Mouse (Mus musculus) CH12.LX (cell line): ENCODE measurements around the gene Prdx4. TPM values are rescaled to one million over a fixed set of nuclear protein-coding genes. Genes with fewer than 3 reads are reported as not detected.

Experiments
- DNase-seq: peaks from one replicate; pipeline ENCODE4 v3.0.0-alpha.2; 2013; ENCODE audit errors: extremely low read depth
- H3K27ac ChIP-seq: 2 replicates; pipeline ENCODE4 v1.5.1; 2012; ENCODE audit warnings: low read depth, mild to moderate bottlenecking, control low read depth, moderate library complexity; ENCODE audit not compliant: insufficient read depth
- H3K27me3 ChIP-seq: replicated peaks from 2 replicates; pipeline ENCODE3; 2012; ENCODE audit warnings: inconsistent platforms
- H3K36me3 ChIP-seq, 2 experiments: replicated peaks in 1 of 2; 2 replicates each; pipeline versions ENCODE3 to v1.6.1; 2012; ENCODE audit warnings: inconsistent platforms in 1 of 2, low read length in 1 of 2, mild to moderate bottlenecking in 1 of 2, mixed read lengths in 1 of 2, moderate library complexity in 1 of 2; ENCODE audit not compliant: control insufficient read depth in 1 of 2, insufficient read depth in 1 of 2
- H3K4me1 ChIP-seq, 2 experiments: 2 replicates each; pipeline ENCODE4 v1.6.1; 2012; ENCODE audit warnings: inconsistent platforms in 1 of 2, moderate library complexity in 1 of 2; ENCODE audit not compliant: insufficient read depth in 2 of 2, control insufficient read depth in 1 of 2
- H3K4me2 ChIP-seq: 2 replicates; pipeline ENCODE4 v1.6.1; 2012; ENCODE audit warnings: low read depth, mild to moderate bottlenecking, control low read depth; ENCODE audit not compliant: poor library complexity, insufficient read depth, severe bottlenecking
- H3K4me3 ChIP-seq, 3 experiments: fragments of 150-350 bp in 1 of 3; sonication (generic) in 1 of 3; replicated peaks in 1 of 3; 2 replicates each; pipeline versions ENCODE3 to v1.5.1; 2011 to 2012; ENCODE audit warnings: low read depth in 2 of 3, low read length in 2 of 3, mild to moderate bottlenecking in 2 of 3, moderate library complexity in 2 of 3, control low read depth in 1 of 3, improper control_type of control experiment in 1 of 3, inconsistent platforms in 1 of 3, mixed read lengths in 1 of 3; ENCODE audit not compliant: poor library complexity in 1 of 3
- H3K79me2 ChIP-seq: replicated peaks from 2 replicates; pipeline ENCODE4 v1.6.1; 2012; ENCODE audit warnings: mild to moderate bottlenecking, moderate library complexity; ENCODE audit not compliant: control insufficient read depth, poor library complexity, insufficient read depth, severe bottlenecking; ENCODE audit errors: extremely low read depth
- H3K9ac ChIP-seq: 2 replicates; pipeline ENCODE4 v1.6.1; 2012; ENCODE audit warnings: low read depth, mild to moderate bottlenecking, control low read depth, moderate library complexity; ENCODE audit not compliant: insufficient read depth
- H3K9me3 ChIP-seq: replicated peaks from 2 replicates; pipeline ENCODE3; 2012; ENCODE audit warnings: low read length, inconsistent platforms, mixed read lengths
- BHLHE40 ChIP-seq: IDR thresholded peaks from 2 replicates; pipeline ENCODE4 v1.6.1; 2011; ENCODE audit warnings: mild to moderate bottlenecking, low read depth, low read length, improper control_type of control experiment
- CHD2 ChIP-seq: IDR thresholded peaks from 2 replicates; pipeline ENCODE4 v1.6.1; 2011; ENCODE audit warnings: low read length, improper control_type of control experiment
- CTCF ChIP-seq, 2 experiments: IDR thresholded peaks in 1 of 2; conservative IDR thresholded peaks in 1 of 2; 2 replicates each; pipeline ENCODE4 v1.5.1; 2011 to 2012; ENCODE audit warnings: low read depth in 2 of 2, low read length in 2 of 2, improper control_type of control experiment in 1 of 2, inconsistent platforms in 1 of 2, mild to moderate bottlenecking in 1 of 2, moderate library complexity in 1 of 2
- E2F4 ChIP-seq: IDR thresholded peaks from 2 replicates; pipeline ENCODE4 v1.6.1; 2011; ENCODE audit warnings: low read depth, low read length, improper control_type of control experiment; ENCODE audit not compliant: insufficient replicate concordance
- ELF1 ChIP-seq: IDR thresholded peaks from 2 replicates; pipeline ENCODE4 v1.6.1; 2014; ENCODE audit warnings: low read depth, mild to moderate bottlenecking, inconsistent platforms, low read length, improper control_type of control experiment
- EP300 ChIP-seq: IDR thresholded peaks from 2 replicates; pipeline ENCODE4 v1.6.1; 2011; ENCODE audit warnings: low read length, improper control_type of control experiment
- ETS1 ChIP-seq: conservative IDR thresholded peaks from 2 replicates; pipeline ENCODE4 v1.6.1; 2012; ENCODE audit warnings: low read depth, mild to moderate bottlenecking, inconsistent platforms, low read length, improper control_type of control experiment, moderate library complexity
- HCFC1 ChIP-seq: IDR thresholded peaks from 2 replicates; pipeline ENCODE4 v1.6.1; 2012; ENCODE audit warnings: low read depth, mild to moderate bottlenecking, inconsistent platforms, low read length, improper control_type of control experiment
- IRF4 ChIP-seq: IDR thresholded peaks from 2 replicates; pipeline ENCODE4 v1.6.1; 2014; ENCODE audit warnings: low read depth, mild to moderate bottlenecking, inconsistent platforms, low read length, improper control_type of control experiment
- JUN ChIP-seq: IDR thresholded peaks from 2 replicates; pipeline ENCODE4 v1.6.1; 2011; ENCODE audit warnings: low read depth, mild to moderate bottlenecking, low read length, improper control_type of control experiment, moderate library complexity; ENCODE audit not compliant: insufficient read depth
- KAT2A ChIP-seq: IDR thresholded peaks from 2 replicates; pipeline ENCODE4 v1.6.1; 2012; ENCODE audit warnings: low read length, improper control_type of control experiment, inconsistent platforms; ENCODE audit not compliant: insufficient replicate concordance
- MAFK ChIP-seq: IDR thresholded peaks from 2 replicates; pipeline ENCODE4 v1.6.1; 2011; ENCODE audit warnings: low read length, improper control_type of control experiment; ENCODE audit not compliant: insufficient replicate concordance
- MAX ChIP-seq: IDR thresholded peaks from 2 replicates; pipeline ENCODE4 v1.6.1; 2011; ENCODE audit warnings: low read length, improper control_type of control experiment
- MAZ ChIP-seq: IDR thresholded peaks from 2 replicates; pipeline ENCODE4 v1.6.1; 2012; ENCODE audit warnings: low read depth, mild to moderate bottlenecking, inconsistent platforms, low read length, improper control_type of control experiment, moderate library complexity
- MEF2A ChIP-seq: IDR thresholded peaks from 2 replicates; pipeline ENCODE4 v1.6.1; 2014; ENCODE audit warnings: low read depth, mild to moderate bottlenecking, inconsistent platforms, low read length, improper control_type of control experiment, borderline replicate concordance
- MXI1 ChIP-seq: IDR thresholded peaks from 2 replicates; pipeline ENCODE4 v1.6.1; 2011; ENCODE audit warnings: mild to moderate bottlenecking, low read depth, low read length, improper control_type of control experiment
- MYC ChIP-seq: IDR thresholded peaks from 2 replicates; pipeline ENCODE4 v1.6.1; 2011; ENCODE audit warnings: low read depth, mild to moderate bottlenecking, improper control_type of control experiment, low read length
- NELFE ChIP-seq: IDR thresholded peaks from 2 replicates; pipeline ENCODE4 v1.6.1; 2011; ENCODE audit warnings: low read depth, low read length, improper control_type of control experiment
- NRF1 ChIP-seq: IDR thresholded peaks from 2 replicates; pipeline ENCODE4 v1.6.1; 2014; ENCODE audit warnings: low read depth, mild to moderate bottlenecking, inconsistent platforms, low read length, improper control_type of control experiment, moderate library complexity
- PAX5 ChIP-seq: IDR thresholded peaks from 2 replicates; pipeline ENCODE4 v1.6.1; 2012; ENCODE audit warnings: low read length, inconsistent platforms, mixed read lengths
- POLR2A ChIP-seq: IDR thresholded peaks from 2 replicates; pipeline ENCODE4 v1.6.1; 2011; ENCODE audit warnings: low read depth, mild to moderate bottlenecking, improper control_type of control experiment, low read length
- POLR2AphosphoS2 ChIP-seq: IDR thresholded peaks from 2 replicates; pipeline ENCODE4 v1.6.1; 2011; ENCODE audit warnings: low read depth, low read length, improper control_type of control experiment
- RAD21 ChIP-seq: IDR thresholded peaks from 2 replicates; pipeline ENCODE4 v1.6.1; 2011; ENCODE audit warnings: low read depth, mild to moderate bottlenecking, low read length, improper control_type of control experiment, moderate library complexity
- RCOR1 ChIP-seq: conservative IDR thresholded peaks from 2 replicates; pipeline ENCODE4 v1.6.1; 2012; ENCODE audit warnings: low read depth, mild to moderate bottlenecking, inconsistent platforms, low read length, improper control_type of control experiment
- SIN3A ChIP-seq: IDR thresholded peaks from 2 replicates; pipeline ENCODE4 v1.6.1; 2012; ENCODE audit warnings: low read length, improper control_type of control experiment, inconsistent platforms
- TBP ChIP-seq: conservative IDR thresholded peaks from 2 replicates; pipeline ENCODE4 v1.6.1; 2011; ENCODE audit warnings: low read depth, low read length, improper control_type of control experiment
- TCF12 ChIP-seq: IDR thresholded peaks from 2 replicates; pipeline ENCODE4 v1.6.1; 2014; ENCODE audit warnings: low read depth, mild to moderate bottlenecking, inconsistent platforms, low read length, improper control_type of control experiment
- USF1 ChIP-seq: IDR thresholded peaks from 2 replicates; pipeline ENCODE4 v1.6.1; 2014; ENCODE audit warnings: low read depth, mild to moderate bottlenecking, inconsistent platforms, low read length, improper control_type of control experiment
- USF2 ChIP-seq: conservative IDR thresholded peaks from 2 replicates; pipeline ENCODE4 v1.6.1; 2011; ENCODE audit warnings: low read depth, low read length, improper control_type of control experiment
- ZC3H11A ChIP-seq: IDR thresholded peaks from 2 replicates; pipeline ENCODE4 v1.6.1; 2012; ENCODE audit warnings: low read depth, mild to moderate bottlenecking, inconsistent platforms, low read length, improper control_type of control experiment
- ZKSCAN1 ChIP-seq: IDR thresholded peaks from 2 replicates; pipeline ENCODE4 v1.6.1; 2012; ENCODE audit warnings: low read depth, inconsistent platforms, low read length, improper control_type of control experiment, borderline replicate concordance
- ZMIZ1 ChIP-seq: IDR thresholded peaks from 2 replicates; pipeline ENCODE4 v1.6.1; 2012; ENCODE audit warnings: low read depth, mild to moderate bottlenecking, inconsistent platforms, low read length, improper control_type of control experiment
- ZNF384 ChIP-seq: IDR thresholded peaks from 2 replicates; pipeline ENCODE4 v1.6.1; 2012; ENCODE audit warnings: low read depth, low read length, improper control_type of control experiment, inconsistent platforms
- dilution Hi-C: fragments of 300-500 bp; cut with MboI; formaldehyde crosslinking; loops from 2 replicates; pipeline ENCODE4 v1.14.3; 2020; ENCODE audit warnings: low sequenced_read_pairs; ENCODE audit not compliant: extremely low pct_unique_long_range_greater_than_20kb, extremely low pct_ligation_motif_present
- in situ Hi-C: fragments of 300-500 bp; cut with MboI; formaldehyde crosslinking; loops from 3 replicates; pipeline ENCODE4 v1.14.3; 2019; ENCODE audit warnings: low sequenced_read_pairs, low pct_ligation_motif_present, low pct_unique_long_range_greater_than_20kb, mixed read lengths
- polyA plus RNA-seq: library from polyadenylated mRNA; unstranded; fragments of >175 nt; gene quantifications from 2 replicates; pipeline ENCODE4 v1.2.1, GENCODE M21; 2012; ENCODE audit warnings: low read depth; ENCODE audit not compliant: insufficient read length
- total RNA-seq, 2 experiments: library from RNA; depleted of rRNA; stranded (reverse); fragments of 300-350 nt in 1 of 2; fragments of >200 nt in 1 of 2; gene quantifications; 2 replicates each; pipeline ENCODE4 v1.2.3; 2012 to 2014

The Prdx4 gene
- total and polyA plus RNA-seq, 3 experiments, result 87.3 to 208 (median 194) TPM

DNA sequence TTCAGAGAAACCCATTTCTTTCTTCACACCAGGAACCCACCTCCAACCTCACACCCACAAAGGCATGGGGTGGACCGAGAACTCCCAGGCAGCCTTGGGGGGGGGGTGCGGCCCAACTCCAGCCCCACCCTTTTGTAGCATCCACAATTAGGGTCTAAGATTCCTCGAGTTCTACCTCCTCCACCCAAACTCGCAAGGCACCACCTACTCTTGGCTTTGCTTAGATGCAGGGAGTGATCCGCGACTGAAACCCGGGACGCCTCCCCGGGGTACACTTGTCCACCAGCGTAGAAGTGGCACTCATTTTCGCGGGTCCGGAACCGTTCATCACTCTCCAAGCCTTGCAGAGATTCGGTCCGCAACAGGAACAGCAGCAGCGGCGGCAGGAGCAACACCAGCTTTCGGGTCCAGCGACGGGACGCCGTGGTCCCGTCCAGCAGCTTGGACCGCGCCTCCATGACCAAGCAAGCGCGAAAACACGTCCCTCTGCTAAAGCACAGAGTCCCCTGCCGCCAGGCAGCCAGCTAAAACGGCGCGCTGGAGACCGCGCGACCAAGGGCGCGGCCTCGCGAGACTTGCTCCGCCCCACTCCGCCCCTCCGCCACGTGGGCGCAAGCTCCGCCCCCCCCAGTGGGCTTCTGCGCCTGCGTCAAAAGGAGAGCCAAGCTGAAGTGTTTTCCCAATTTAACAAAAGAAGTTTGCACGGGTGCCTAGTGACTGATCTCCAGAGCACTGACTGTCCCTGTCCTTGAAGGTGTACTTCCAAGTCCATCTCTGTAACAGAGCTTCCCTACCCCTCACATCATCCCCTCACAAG lies 2.4 kb downstream of the Prdx4 start:
- TF ChIP-seq TBP, result no peak
- peak; percentile 46; the same call in 1 of the 2 replicates for TF ChIP-seq POLR2AphosphoS2
- no peak for TF ChIP-seq RCOR1
- TF ChIP-seq E2F4, result peak; percentile 51; the same call in 1 of the 2 replicates
- no peak for TF ChIP-seq JUN
- no peak for TF ChIP-seq ELF1
- peak; percentile 79 for TF ChIP-seq USF1
- TF ChIP-seq NRF1, result peak; percentile 74
- peak; percentile 53; the same call in 1 of the 2 replicates for TF ChIP-seq MYC
- no peak for TF ChIP-seq ETS1
- TF ChIP-seq RAD21, result no peak
- TF ChIP-seq NELFE, result peak; percentile 65; the same call in 1 of the 2 replicates
- TF ChIP-seq EP300, result no peak
- TF ChIP-seq ZMIZ1, result no peak
- no peak for TF ChIP-seq PAX5
- TF ChIP-seq MAX, result peak; percentile 77
- TF ChIP-seq BHLHE40, result no peak
- peak; percentile 83 for TF ChIP-seq POLR2A
- peak; percentile 50 for TF ChIP-seq HCFC1
- peak; percentile 26; the same call in 1 of the 2 replicates for TF ChIP-seq MXI1
- TF ChIP-seq USF2, result peak; percentile 42; the same call in 1 of the 2 replicates
- TF ChIP-seq MAFK, result no peak
- peak; percentile 97 for TF ChIP-seq CHD2
- TF ChIP-seq ZC3H11A, result no peak
- TF ChIP-seq MAZ, result no peak
- no peak for TF ChIP-seq KAT2A
- TF ChIP-seq ZNF384, result no peak
- TF ChIP-seq TCF12, result peak; percentile 48; the same call in 1 of the 2 replicates
- no peak for TF ChIP-seq MEF2A
- no peak for TF ChIP-seq IRF4
- TF ChIP-seq SIN3A, result no peak
- TF ChIP-seq CTCF (conservative IDR thresholded peaks at IDR 0.05 in 1 of 2, IDR thresholded peaks at IDR 0.05 in 1 of 2; ENCODE audit: low read depth in 2 of 2, low read length in 2 of 2), result no peak
- TF ChIP-seq ZKSCAN1, result no peak
- TF ChIP-seq, all 38 proteins: peak for 13
- Histone ChIP-seq H3K4me3 (peak overlapping the region; percentile 65 to 88 (median 66)), H3K4me2 (peak overlapping the region; percentile 38; the same call in 1 of the 2 replicates), H3K79me2 (peaks cover 9% of the 10 kb centered on the region), H3K9me3 (no peaks in the 10 kb centered on the region), H3K9ac (peak overlapping the region; percentile 64), H3K27ac (peak overlapping the region; percentile 85), H3K36me3 (no peaks in the 10 kb centered on the region), H3K4me1 (peaks cover 2 to 4% of the 10 kb centered on the region in 2 experiments; a peak in 2 of 4 replicates), H3K27me3 (no peaks in the 10 kb centered on the region)
- DNase-seq, result peak; percentile 67
- in situ Hi-C loops, result no loop called here
- dilution Hi-C loops, result no loop called here
